Mouse (Mus musculus): Measurements from ENCODE around the gene Cdh1.
"Not testable (repeated sequence)": the region's sequence is repeated elsewhere in the genome, so short reads cannot be mapped to it uniquely, and the experiment has no call there.

DNA sequence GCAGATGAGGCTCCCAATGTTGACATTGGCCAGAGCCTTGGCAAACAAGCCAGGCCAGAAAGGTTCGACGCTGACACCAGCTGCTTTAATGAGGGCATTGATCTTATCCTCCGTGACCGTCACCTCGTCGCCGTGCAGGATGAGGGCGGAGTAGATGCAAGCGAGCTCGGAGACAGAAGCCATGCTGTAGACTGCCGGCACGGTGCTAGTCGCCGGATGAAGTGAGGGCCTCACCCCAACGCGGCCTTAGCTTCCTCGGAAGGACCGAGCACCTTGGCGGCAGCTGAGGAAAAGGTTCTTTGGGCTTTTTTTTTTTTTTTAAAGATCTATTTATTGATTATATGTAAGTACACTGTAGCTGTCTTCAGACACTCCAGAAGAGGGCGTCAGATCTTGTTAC lies 30.0 kb upstream of the Cdh1 start, which contains the start of gene Gm10073:
- TF ChIP-seq USF1 (IDR thresholded peaks at IDR 0.05; ENCODE audit: low read depth, low read length); CTCF (IDR thresholded peaks at IDR 0.05 in 2 of 3, conservative IDR thresholded peaks at IDR 0.05 in 1 of 3; ENCODE audit: control insufficient read depth in 1 of 3, insufficient read depth in 1 of 3, low read depth in 2 of 3, low read length in 3 of 3, poor library complexity in 1 of 3, severe bottlenecking in 1 of 3); BHLHE40 (IDR thresholded peaks at IDR 0.05; ENCODE audit: borderline replicate concordance, low read depth, low read length); GATA1 (IDR thresholded peaks at IDR 0.05; ENCODE audit: low read depth, low read length); ZMIZ1 (IDR thresholded peaks at IDR 0.05; ENCODE audit: low read depth, low read length); ZNF384 (IDR thresholded peaks at IDR 0.05; ENCODE audit: low read depth, low read length); CHD2 (IDR thresholded peaks at IDR 0.05; ENCODE audit: low read length); MAFK (IDR thresholded peaks at IDR 0.05; ENCODE audit: borderline replicate concordance, low read depth, low read length): not testable (repeated sequence)

Data from MEL (cell line).